Mouse (Mus musculus): Measurements from ENCODE around the gene 1700025C18Rik.

- TF ChIP-seq POLR2A (IDR thresholded peaks at IDR 0.05; ENCODE audit: low read depth, low read length) (no peak), CTCF (conservative IDR thresholded peaks at IDR 0.05; ENCODE audit: insufficient read depth, insufficient read length, low read depth, low read length) (no peak)
These were observed 21.7 kb downstream of the 1700025C18Rik start for GRCm38 (mm10) chr2:165068806-165069205.

All from kidney, adult 2 months (tissue).